Mouse (Mus musculus) stomach, embryonic 16.5 days (tissue): Measurements from ENCODE around the gene Sel1l3. TPM values are rescaled to one million over a fixed set of nuclear protein-coding genes. Genes with fewer than 3 reads are reported as not detected.

Experiments
- ATAC-seq: fragments of 200-750 bp; cut with Nextera tagmentation; 2 replicates; pipeline ENCODE4 v1.8.0; 2017; ENCODE audit warnings: moderate number of reproducible peaks, moderate TSS enrichment; ENCODE audit not compliant: insufficient read depth, low FRiP score
- H3K27ac ChIP-seq: fragments of 300-500 bp; sonication (generic); 2 replicates; pipeline ENCODE4 v1.5.1; 2014; ENCODE audit warnings: low read length
- H3K27me3 ChIP-seq: fragments of 300-500 bp; sonication (generic); 2 replicates; pipeline ENCODE4 v1.6.1; 2014; ENCODE audit warnings: low read length, control low read depth, mixed read lengths; ENCODE audit not compliant: control insufficient read depth, insufficient read depth
- H3K36me3 ChIP-seq: fragments of 300-500 bp; sonication (generic); 2 replicates; pipeline ENCODE4 v1.6.1; 2014; ENCODE audit warnings: low read length; ENCODE audit not compliant: control insufficient read depth, insufficient read depth
- H3K4me1 ChIP-seq: fragments of 300-500 bp; sonication (generic); 2 replicates; pipeline ENCODE4 v1.6.1; 2014; ENCODE audit warnings: low read length, control low read depth, mixed read lengths; ENCODE audit not compliant: control insufficient read depth, insufficient read depth
- H3K4me2 ChIP-seq: fragments of 300-500 bp; sonication (generic); 2 replicates; pipeline ENCODE4 v1.6.1; 2014; ENCODE audit warnings: low read depth, low read length, mixed read lengths
- H3K4me3 ChIP-seq: fragments of 300-500 bp; sonication (generic); replicated peaks from 2 replicates; pipeline ENCODE4 v1.5.1; 2014; ENCODE audit warnings: mild to moderate bottlenecking, low read length
- H3K9ac ChIP-seq: fragments of 300-500 bp; sonication (generic); 2 replicates; pipeline ENCODE4 v1.6.1; 2014; ENCODE audit warnings: low read length
- H3K9me3 ChIP-seq: fragments of 300-500 bp; sonication (generic); replicated peaks from 2 replicates; pipeline ENCODE4 v1.6.1; 2016; ENCODE audit warnings: low read length, control low read depth; ENCODE audit not compliant: control insufficient read depth
- WGBS: fragments of 180-500 bp; shearing (Covaris S2); extraction: QIAGEN DNeasy Blood & Tissue Kit; methylation state at CpG from one replicate; pipeline ENCODE4 v1.1.7; 2014; 5-methylcytosine and 5-hydroxymethylcytosine counted together
- polyA plus RNA-seq: library from polyadenylated mRNA; unstranded; fragments of >200 nt; fragmentation: Nextera tagmentation; extraction: Ambion mirVana; gene quantifications from 2 replicates; pipeline ENCODE4 v1.2.1, GENCODE M21; 2015

The Sel1l3 gene
- polyA plus RNA-seq, 1 experiment from 2014 or later: 8.5 TPM

GRCm38 (mm10) chr5:53108668-53109067 lies 105.1 kb downstream of the Sel1l3 start:
- no peak overlapping the region for H3K4me3 ChIP-seq
- 85% methylated on average over 1 of the region's 1 CpGs for WGBS
- H3K4me2 ChIP-seq: no peak overlapping the region
- H3K27ac ChIP-seq: no peak overlapping the region
- H3K9ac ChIP-seq: no peak overlapping the region
- H3K36me3 ChIP-seq: no peaks in the 10 kb centered on the region
- H3K9me3 ChIP-seq: 0 out of 2 replicates have a peak, but pooled peaks cover 5% of the 10 kb centered on the region
- H3K27me3 ChIP-seq: no peaks in the 10 kb centered on the region
- no peak for ATAC-seq
- H3K4me1 ChIP-seq: no peaks in the 10 kb centered on the region

- Histone ChIP-seq H3K9ac (no peak overlapping the region), H3K4me3 (no peak overlapping the region), H3K9me3 (0 out of 2 replicates have a peak, but pooled peaks cover 2% of the 10 kb centered on the region), H3K4me1 (no peaks in the 10 kb centered on the region), H3K4me2 (no peak overlapping the region), H3K36me3 (no peaks in the 10 kb centered on the region), H3K27me3 (no peaks in the 10 kb centered on the region), H3K27ac (no peak overlapping the region)
- ATAC-seq: no peak
- WGBS: 66% methylated on average over 9 of the region's 9 CpGs
These were observed 105.7 kb downstream of the Sel1l3 start for GRCm38 (mm10) chr5:53108026-53108425.

DNA sequence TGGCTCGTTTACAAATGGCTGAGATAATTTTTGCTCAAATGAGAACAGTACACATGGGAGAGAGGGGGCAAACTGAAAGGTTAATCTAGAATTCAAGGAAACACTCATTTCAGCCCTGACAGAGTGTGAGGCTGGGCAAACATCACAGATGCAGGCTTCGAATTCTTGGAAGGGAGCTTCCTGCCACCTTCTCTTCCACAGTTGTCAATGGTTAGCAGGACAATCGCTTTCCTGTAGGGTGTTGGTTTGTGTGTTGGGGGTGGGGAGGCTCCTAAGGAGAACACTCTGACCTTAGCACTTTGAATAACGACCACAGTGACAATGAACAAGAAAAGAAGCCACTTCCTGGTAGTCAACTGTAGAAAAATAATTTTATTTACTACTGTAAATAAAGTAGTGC lies 107.0 kb downstream of the Sel1l3 start:
- Histone ChIP-seq H3K36me3 (no peaks in the 10 kb centered on the region), H3K4me1 (no peaks in the 10 kb centered on the region)
- WGBS: 33% methylated on average over 4 of the region's 4 CpGs

DNA sequence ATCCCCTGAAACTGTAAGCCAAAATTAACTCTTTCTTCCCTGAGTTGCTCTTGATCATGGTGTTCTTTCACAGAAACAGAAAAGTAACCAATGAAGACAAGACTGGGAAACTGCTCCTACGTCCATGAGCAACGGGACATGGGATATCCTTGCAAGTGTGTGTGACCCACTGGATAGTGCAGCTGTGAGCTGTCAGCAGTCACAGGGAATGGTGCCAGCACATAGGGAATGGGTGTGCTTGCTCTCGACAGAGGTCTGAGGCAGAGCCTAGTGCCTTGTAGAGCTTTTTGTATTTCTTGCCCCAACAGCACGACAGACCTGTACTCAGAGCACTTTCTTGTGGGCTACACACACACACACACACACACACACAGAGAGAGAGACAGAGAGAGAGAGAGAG lies 107.6 kb downstream of the Sel1l3 start:
- no peak for ATAC-seq
- Histone ChIP-seq H3K4me3 (no peak overlapping the region), H3K4me1 (no peaks in the 10 kb centered on the region), H3K9me3 (no peaks in the 10 kb centered on the region), H3K36me3 (no peaks in the 10 kb centered on the region), H3K4me2 (no peak overlapping the region), H3K9ac (no peak overlapping the region), H3K27ac (no peak overlapping the region), H3K27me3 (no peaks in the 10 kb centered on the region)
- whole genome bisulfite sequencing: 57% methylated on average over 4 of the region's 4 CpGs

More for the DNA sequence above, 107.0 kb downstream of the Sel1l3 start:
- Histone ChIP-seq H3K4me3 (no peak overlapping the region), H3K4me2 (no peak overlapping the region), H3K9me3 (no peaks in the 10 kb centered on the region), H3K9ac (no peak overlapping the region), H3K27ac (no peak overlapping the region), H3K27me3 (no peaks in the 10 kb centered on the region)
- ATAC-seq: no peak

- no peak overlapping the region for H3K27ac ChIP-seq
- no peaks in the 10 kb centered on the region for H3K9me3 ChIP-seq
- no peak overlapping the region for H3K9ac ChIP-seq
- WGBS: 73% methylated on average over 8 of the region's 8 CpGs
- H3K4me3 ChIP-seq: no peak overlapping the region
- no peak for ATAC-seq
- H3K27me3 ChIP-seq: no peaks in the 10 kb centered on the region
- no peaks in the 10 kb centered on the region for H3K4me1 ChIP-seq
- H3K36me3 ChIP-seq: no peaks in the 10 kb centered on the region
- no peak overlapping the region for H3K4me2 ChIP-seq
These were observed 108.0 kb downstream of the Sel1l3 start for GRCm38 (mm10) chr5:53105716-53106115.

DNA sequence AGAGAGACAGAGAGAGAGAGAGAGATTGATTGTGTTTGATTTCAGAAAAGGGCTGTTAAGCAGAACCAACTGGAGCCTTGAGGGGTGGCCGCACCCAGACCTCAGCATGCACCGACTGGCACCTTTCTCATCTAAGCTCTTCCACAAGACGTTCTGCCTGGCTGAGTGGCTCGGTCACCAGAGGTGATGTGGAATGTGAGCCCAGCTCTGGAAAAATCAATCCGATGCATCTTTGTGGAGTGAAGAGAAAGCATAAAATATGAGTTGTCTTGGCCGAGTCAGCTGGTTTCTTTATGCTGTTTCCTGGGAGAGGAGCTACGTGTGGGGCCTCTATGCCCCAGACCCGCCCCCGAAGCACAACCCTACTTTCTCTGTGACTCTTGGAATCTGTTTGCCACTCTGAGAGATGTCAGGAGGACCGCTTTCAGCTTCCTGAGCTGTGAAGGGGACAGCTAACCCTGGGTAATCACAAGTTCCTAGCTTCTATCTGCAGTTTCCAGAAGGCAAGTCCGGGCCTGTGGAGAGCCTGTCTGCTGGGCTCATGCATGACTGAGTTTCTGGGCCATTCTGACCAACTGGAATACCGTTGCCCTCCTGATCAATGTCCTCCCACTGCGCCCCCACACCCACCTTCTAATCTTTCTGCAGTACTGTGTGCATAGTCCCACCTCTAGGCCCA lies 109.4 kb downstream of the Sel1l3 start:
- WGBS: 59% methylated on average over 13 of the region's 13 CpGs
- H3K4me2 ChIP-seq: no peak overlapping the region
- no peak overlapping the region for H3K4me3 ChIP-seq
- H3K36me3 ChIP-seq: no peaks in the 10 kb centered on the region
- no peak overlapping the region for H3K9ac ChIP-seq
- no peak for ATAC-seq
- no peaks in the 10 kb centered on the region for H3K27me3 ChIP-seq
- no peaks in the 10 kb centered on the region for H3K9me3 ChIP-seq
- no peak overlapping the region for H3K27ac ChIP-seq
- H3K4me1 ChIP-seq: no peaks in the 10 kb centered on the region

DNA sequence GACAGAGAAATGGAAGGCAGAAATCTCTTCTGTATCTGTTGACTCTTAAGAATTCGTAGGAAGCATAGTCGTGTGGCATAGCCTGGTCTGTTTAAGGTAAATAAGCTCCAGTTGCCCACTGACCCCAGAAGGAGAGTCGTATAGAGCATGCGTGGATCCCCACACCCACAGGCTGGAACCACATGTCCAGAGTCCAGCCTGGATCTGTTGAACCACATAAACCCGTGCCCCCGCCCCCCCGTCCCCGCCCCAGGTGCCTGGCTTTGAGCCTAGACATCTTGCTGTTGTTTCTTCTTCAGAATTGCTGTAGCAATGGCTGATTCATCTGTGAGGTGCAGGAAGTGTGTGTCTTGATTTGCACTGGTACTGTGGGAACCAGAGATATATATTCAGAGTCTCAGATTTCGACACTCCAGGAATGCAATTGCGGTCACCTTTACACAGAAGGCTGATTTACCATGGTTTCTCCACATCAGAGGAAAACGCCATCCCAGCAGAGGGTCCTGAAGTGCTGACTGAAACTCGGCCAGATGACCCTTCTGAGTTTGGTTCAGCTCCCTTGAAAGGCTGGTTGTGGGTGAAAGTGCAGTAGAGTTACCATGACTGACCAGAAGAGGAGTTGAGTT lies 111.8 kb downstream of the Sel1l3 start:
- H3K4me3 ChIP-seq: no peak overlapping the region
- no peaks in the 10 kb centered on the region for H3K9me3 ChIP-seq
- no peaks in the 10 kb centered on the region for H3K36me3 ChIP-seq
- WGBS: 68% methylated on average over 12 of the region's 12 CpGs
- H3K27ac ChIP-seq: no peak overlapping the region
- no peaks in the 10 kb centered on the region for H3K27me3 ChIP-seq
- no peaks in the 10 kb centered on the region for H3K4me1 ChIP-seq
- no peak overlapping the region for H3K4me2 ChIP-seq
- no peak for ATAC-seq
- no peak overlapping the region for H3K9ac ChIP-seq

- Histone ChIP-seq H3K27me3 (no peaks in the 10 kb centered on the region), H3K36me3 (no peaks in the 10 kb centered on the region), H3K4me1 (no peaks in the 10 kb centered on the region), H3K9me3 (no peaks in the 10 kb centered on the region), H3K9ac (no peak overlapping the region), H3K4me2 (no peak overlapping the region), H3K4me3 (no peak overlapping the region), H3K27ac (no peak overlapping the region)
- no peak for ATAC-seq
- 72% methylated on average over 3 of the region's 3 CpGs for WGBS
These were observed 122.4 kb downstream of the Sel1l3 start for GRCm38 (mm10) chr5:53091331-53091730.

DNA sequence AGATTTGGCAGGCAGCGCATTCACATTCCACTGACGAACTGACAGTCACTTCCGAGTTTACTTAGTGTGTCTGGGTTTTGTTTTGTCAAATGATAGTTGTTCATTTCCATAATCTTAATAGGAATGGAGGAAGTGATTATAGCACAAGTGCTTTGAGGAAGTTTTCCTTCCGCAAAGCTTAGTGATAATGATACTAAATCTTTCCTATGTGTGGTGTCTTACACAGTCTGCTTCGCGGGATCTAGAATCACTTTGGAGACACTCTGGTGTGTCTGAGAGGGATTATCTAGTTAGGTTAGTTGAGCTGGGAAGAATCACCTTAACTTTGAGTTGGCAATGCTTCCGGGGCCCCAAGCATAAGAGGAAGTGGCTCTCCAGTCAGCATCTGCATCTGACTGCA lies 126.3 kb downstream of the Sel1l3 start:
- Histone ChIP-seq H3K4me3 (no peak overlapping the region), H3K4me1 (no peaks in the 10 kb centered on the region), H3K4me2 (no peak overlapping the region), H3K9me3 (no peaks in the 10 kb centered on the region), H3K27ac (no peak overlapping the region), H3K9ac (no peak overlapping the region), H3K27me3 (no peaks in the 10 kb centered on the region), H3K36me3 (no peaks in the 10 kb centered on the region)
- no peak for ATAC-seq
- 73% methylated on average over 7 of the region's 7 CpGs for whole genome bisulfite sequencing
